In the genomic region with DNA sequence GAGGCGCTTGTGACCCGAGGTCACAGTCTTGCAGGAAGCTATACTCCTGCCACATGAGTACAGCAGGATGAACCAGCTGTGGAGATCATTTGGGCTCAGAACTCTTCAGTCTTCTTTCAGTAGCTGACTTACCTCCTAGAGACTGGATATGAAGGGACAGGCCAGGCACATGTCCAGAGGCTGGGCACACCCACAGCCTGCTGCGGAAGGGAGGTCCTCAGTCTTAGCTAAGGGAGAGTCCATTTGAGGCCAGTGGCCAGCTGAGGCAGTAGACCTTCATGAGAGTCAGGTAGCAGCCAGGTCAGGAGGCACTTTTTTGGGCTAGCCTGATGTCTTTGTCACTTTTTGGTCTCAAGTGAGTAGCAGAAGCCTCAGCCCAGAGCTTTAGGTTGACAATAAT, we compare ENCODE assay signal across 27 mouse cellular contexts.
A peak's percentile ranks its signal among the peaks of the same experiment; 100 is the strongest.
DNase-seq lines count a peak whose midpoint lies in the region; ATAC-seq lines count a peak whose summit lies in the region.
"Had no signal": no experiment of that assay in that cellular context is flagged by ENCODE, and none has a peak within 500 bp of the region (broad histone marks: within the 10 kb centered on the region; RNA-seq: fewer than 3 reads in every experiment).

No protein-coding gene starts in this region.

- no peak overlapping the region for H3K9ac ChIP-seq in midbrain, embryonic 11.5 days (ENCODE audit: low read length)
- H3K9ac ChIP-seq: kidney, embryonic 15.5 days; limb, embryonic 15.5 days; liver, embryonic 13.5 days had no signal

- intact Hi-C loops in heart, postnatal 14 days (cut with DNase I), result no loop called here

- peak overlapping the region; percentile 57; the same call in 1 of the 2 replicates for H3K27ac ChIP-seq in midbrain, embryonic 10.5 days (replicated peaks)
- H3K27ac ChIP-seq in midbrain, embryonic 11.5 days (ENCODE audit: low read depth, low read length), result no peak overlapping the region
- H3K27ac ChIP-seq: kidney, embryonic 15.5 days; limb, embryonic 15.5 days; liver, embryonic 13.5 days; stomach, postnatal 0 days had no signal

- no peak overlapping the region for H3K4me2 ChIP-seq in midbrain, embryonic 11.5 days
- H3K4me2 ChIP-seq: kidney, embryonic 15.5 days; limb, embryonic 15.5 days; liver, embryonic 13.5 days had no signal

- DNase-seq in gastrocnemius, postnatal 25 days, result peak; percentile 40
- no peak for DNase-seq in gastrocnemius, adult 8-10 months (ENCODE audit: low spot score in 2 of 2)
- no peak for DNase-seq in midbrain, embryonic 10.5 days (ENCODE audit: low spot score)
- DNase-seq in midbrain, embryonic 11.5 days (ENCODE audit: low spot score, missing footprints), result no peak
- DNase-seq in heart, postnatal 14 days, result peak; percentile 38 to 42
- DNase-seq in kidney, postnatal 36 days, result no peak
- DNase-seq in testis, postnatal 14 days (ENCODE audit: low spot score), result no peak
- DNase-seq: adrenal gland, postnatal 25 days; cerebellum, adult 11-12 months; cerebellum, adult 9-11 months; kidney, adult 18-20 months; kidney, postnatal 25 days; layer of hippocampus, postnatal 36 days; left cerebral cortex, postnatal 4 days; liver, embryonic 13.5 days; lung, adult 18-20 months; right cerebral cortex, postnatal 4 days; thymus, adult 2 months; thymus, postnatal 4 days had no signal

- H3K27me3 ChIP-seq in midbrain, embryonic 10.5 days (ENCODE audit: low read depth, poor library complexity, severe bottlenecking), result no peaks in the 10 kb centered on the region
- no peaks in the 10 kb centered on the region for H3K27me3 ChIP-seq in midbrain, embryonic 11.5 days (ENCODE audit: control insufficient read depth, insufficient read depth, low read length)
- H3K27me3 ChIP-seq: limb, embryonic 15.5 days; liver, embryonic 13.5 days had no signal

- H3K4me3 ChIP-seq in midbrain, embryonic 10.5 days, result no peak overlapping the region
- no peak overlapping the region for H3K4me3 ChIP-seq in midbrain, embryonic 11.5 days (ENCODE audit: low read depth, low read length)
- H3K4me3 ChIP-seq: erythroblast, embryonic 14.5 days; kidney, embryonic 15.5 days; limb, embryonic 15.5 days; liver, embryonic 13.5 days had no signal

- H3K36me3 ChIP-seq in midbrain, embryonic 10.5 days, result no peaks in the 10 kb centered on the region; the same call in 1 of the 2 replicates
- no peaks in the 10 kb centered on the region for H3K36me3 ChIP-seq in midbrain, embryonic 11.5 days (ENCODE audit: control insufficient read depth, insufficient read depth, low read length)
- H3K36me3 ChIP-seq: kidney, embryonic 15.5 days; limb, embryonic 15.5 days; liver, embryonic 13.5 days had no signal

- 87% methylated on average over 3 of the region's 3 CpGs for WGBS in midbrain, embryonic 10.5 days
- WGBS in midbrain, embryonic 11.5 days, result 95% methylated on average over 3 of the region's 3 CpGs

- H3K9me3 ChIP-seq in midbrain, embryonic 10.5 days (replicated peaks), result no peaks in the 10 kb centered on the region
- H3K9me3 ChIP-seq in midbrain, embryonic 11.5 days (ENCODE audit: control insufficient read depth, low read length), result no peaks in the 10 kb centered on the region
- H3K9me3 ChIP-seq: kidney, embryonic 15.5 days; limb, embryonic 15.5 days; liver, embryonic 13.5 days had no signal

- ATAC-seq in midbrain, embryonic 11.5 days (ENCODE audit: low FRiP score), result no peak
- ATAC-seq: forebrain, embryonic 16.5 days; hindbrain, embryonic 16.5 days; lung, postnatal 0 days; midbrain, embryonic 16.5 days had no signal

- peaks cover 90% of the 10 kb centered on the region for H3K4me1 ChIP-seq in midbrain, embryonic 10.5 days
- H3K4me1 ChIP-seq in midbrain, embryonic 11.5 days (ENCODE audit: control insufficient read depth, insufficient read depth, low read length), result peaks cover 33% of the 10 kb centered on the region

Comparison
In these comparisons a context has a peak if more than half of its experiments do, and no peak if none do; other contexts are left out.
1. DNase-seq: peak in gastrocnemius, postnatal 25 days (single experiment) and heart, postnatal 14 days (2 of 2); none in gastrocnemius, adult 8-10 months (0 of 2), midbrain, embryonic 10.5 days (single experiment), midbrain, embryonic 11.5 days (single experiment), kidney, postnatal 36 days (0 of 2) and testis, postnatal 14 days (single experiment).